Mouse (Mus musculus): ENCODE data around the gene Tnni1. TPM values are rescaled to one million over a fixed set of nuclear protein-coding genes. Genes with fewer than 3 reads are reported as not detected.

Tnni1 gene
- polyA plus RNA-seq, 1 experiment from 2014 or later, result 0.43 TPM

DNA sequence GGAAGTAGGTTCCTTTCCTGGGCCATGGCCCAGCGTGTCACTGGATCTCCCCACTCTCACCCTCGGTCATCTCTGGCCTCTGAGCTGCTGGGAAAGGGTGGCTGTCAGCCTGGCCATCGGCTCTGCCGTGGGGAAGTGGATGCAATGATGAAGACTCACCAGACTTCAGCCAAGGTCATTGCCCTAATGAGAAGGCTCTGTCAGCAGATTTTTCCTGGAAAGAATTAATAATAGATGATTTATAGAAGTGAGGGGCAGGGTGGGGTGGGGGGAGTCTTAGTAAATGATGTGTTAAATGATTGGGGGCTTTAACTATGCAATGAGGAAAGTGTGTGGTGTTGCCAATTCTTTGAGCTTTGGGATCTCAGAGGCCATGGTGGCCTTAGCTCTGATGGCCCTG lies 33.0 kb upstream of the Tnni1 start:
- Histone ChIP-seq H3K9ac (replicated peaks; ENCODE audit: low read length) (no peak overlapping the region), H3K4me2 (ENCODE audit: low read length) (no peak overlapping the region), H3K4me1 (ENCODE audit: control insufficient read depth, insufficient read depth, low read length) (no peaks in the 10 kb centered on the region), H3K27me3 (ENCODE audit: control insufficient read depth, insufficient read depth, low read length) (no peaks in the 10 kb centered on the region), H3K27ac (replicated peaks; ENCODE audit: low read depth, low read length) (no peak overlapping the region), H3K4me3 (replicated peaks; ENCODE audit: low read depth, low read length) (no peak overlapping the region), H3K9me3 (ENCODE audit: control insufficient read depth, low read length) (no peaks in the 10 kb centered on the region), H3K36me3 (ENCODE audit: control insufficient read depth, insufficient read depth, low read length) (no peaks in the 10 kb centered on the region)
- DNase-seq (no peak), ATAC-seq (ENCODE audit: low FRiP score, low TSS enrichment) (no peak)
- WGBS, result 88% methylated on average over 4 of the region's 4 CpGs

DNA sequence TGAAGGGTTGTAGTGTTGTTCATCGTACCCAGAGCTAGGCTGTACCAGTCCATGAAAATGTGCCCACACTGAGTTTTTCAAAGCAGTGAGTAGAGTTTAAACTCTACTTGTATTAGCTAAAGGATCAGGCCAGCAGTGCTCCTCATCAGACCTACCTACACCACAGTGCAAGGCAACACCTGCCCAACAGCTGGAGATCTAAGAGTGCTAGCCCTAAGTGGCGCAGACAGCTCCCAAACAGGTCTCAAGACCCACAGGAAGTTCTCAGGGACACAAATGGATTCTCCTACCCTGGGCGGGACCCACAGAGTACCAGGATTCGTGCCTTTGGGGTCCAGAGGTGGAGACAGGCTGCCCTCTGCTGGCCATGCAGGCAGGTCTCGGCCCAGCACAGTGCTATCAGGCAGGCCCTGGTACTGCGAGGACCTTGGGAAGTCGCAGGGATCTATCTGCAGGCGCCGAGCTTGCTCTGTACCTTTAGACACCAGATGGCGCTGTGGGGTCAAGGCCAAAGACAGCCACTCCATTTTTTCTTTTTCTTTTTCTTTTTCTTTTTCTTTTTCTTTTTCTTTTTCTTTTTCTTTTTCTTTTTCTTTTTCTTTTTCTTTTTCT lies 26.4 kb upstream of the Tnni1 start:
- no peaks in the 10 kb centered on the region for H3K36me3 ChIP-seq (ENCODE audit: control insufficient read depth, insufficient read depth, low read length)
- H3K4me2 ChIP-seq (ENCODE audit: low read length), result no peak overlapping the region
- DNase-seq (peak; percentile 96), ATAC-seq (ENCODE audit: low FRiP score, low TSS enrichment) (peak; percentile 96)
- no peaks in the 10 kb centered on the region for H3K4me1 ChIP-seq (ENCODE audit: control insufficient read depth, insufficient read depth, low read length)
- no peaks in the 10 kb centered on the region for H3K9me3 ChIP-seq (ENCODE audit: control insufficient read depth, low read length)
- H3K4me3 ChIP-seq (replicated peaks; ENCODE audit: low read depth, low read length), result no peak overlapping the region
- H3K27ac ChIP-seq (replicated peaks; ENCODE audit: low read depth, low read length), result no peak overlapping the region
- WGBS, result 13% methylated on average over 10 of the region's 10 CpGs
- H3K27me3 ChIP-seq (ENCODE audit: control insufficient read depth, insufficient read depth, low read length), result no peaks in the 10 kb centered on the region
- no peak overlapping the region for H3K9ac ChIP-seq (replicated peaks; ENCODE audit: low read length)

DNA sequence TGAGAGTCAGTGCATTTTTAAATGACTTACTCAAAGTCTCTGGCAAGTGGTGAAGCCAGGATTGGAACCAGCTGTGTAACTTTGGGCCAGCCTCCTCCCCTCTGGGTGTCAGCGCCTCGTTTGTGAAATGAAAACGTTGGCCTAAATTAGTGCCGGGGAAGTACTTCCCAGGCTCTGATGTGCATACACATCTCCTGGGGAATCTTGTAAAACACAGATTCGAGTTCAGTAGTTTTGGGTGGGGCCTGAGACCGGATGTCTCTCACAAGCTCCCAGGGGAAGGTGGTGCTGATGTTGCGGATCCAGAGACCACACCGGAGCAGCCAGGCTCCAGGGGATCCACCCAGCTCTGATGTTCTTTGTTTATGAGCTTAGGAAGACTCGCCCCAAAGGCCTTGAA lies 23.9 kb upstream of the Tnni1 start:
- Histone ChIP-seq H3K4me3 (replicated peaks; ENCODE audit: low read depth, low read length) (no peak overlapping the region), H3K4me2 (ENCODE audit: low read length) (no peak overlapping the region), H3K9ac (replicated peaks; ENCODE audit: low read length) (no peak overlapping the region), H3K9me3 (ENCODE audit: control insufficient read depth, low read length) (no peaks in the 10 kb centered on the region), H3K27ac (replicated peaks; ENCODE audit: low read depth, low read length) (no peak overlapping the region), H3K4me1 (ENCODE audit: control insufficient read depth, insufficient read depth, low read length) (no peaks in the 10 kb centered on the region), H3K27me3 (ENCODE audit: control insufficient read depth, insufficient read depth, low read length) (no peaks in the 10 kb centered on the region), H3K36me3 (ENCODE audit: control insufficient read depth, insufficient read depth, low read length) (no peaks in the 10 kb centered on the region)
- ATAC-seq (ENCODE audit: low FRiP score, low TSS enrichment) (no peak), DNase-seq (no peak)
- WGBS, result 73% methylated on average over 9 of the region's 9 CpGs

DNA sequence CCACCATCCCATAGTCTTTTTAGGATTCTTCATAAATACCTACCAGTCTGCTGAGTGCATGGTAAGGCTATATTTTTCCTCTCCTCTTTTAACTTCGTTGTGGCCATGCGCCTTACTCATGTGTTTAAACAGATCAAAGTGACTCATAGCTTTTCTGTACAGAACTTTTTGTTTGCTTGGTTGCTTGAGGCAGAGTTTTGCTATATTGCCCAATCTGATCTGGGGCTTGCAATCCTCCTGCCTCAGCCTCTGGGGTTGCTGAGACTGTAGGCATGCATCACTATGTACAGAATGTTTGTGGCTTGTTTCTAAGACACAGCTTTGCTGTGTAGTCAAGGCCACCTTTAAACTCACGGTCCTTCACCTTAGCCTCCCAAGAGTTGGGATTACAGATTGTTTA lies 23.3 kb upstream of the Tnni1 start:
- DNase-seq (no peak), ATAC-seq (ENCODE audit: low FRiP score, low TSS enrichment) (no peak)
- H3K4me3 ChIP-seq (replicated peaks; ENCODE audit: low read depth, low read length), result no peak overlapping the region
- no peaks in the 10 kb centered on the region for H3K4me1 ChIP-seq (ENCODE audit: control insufficient read depth, insufficient read depth, low read length)
- WGBS, result 89% methylated on average over 3 of the region's 3 CpGs
- H3K9ac ChIP-seq (replicated peaks; ENCODE audit: low read length), result no peak overlapping the region
- H3K27ac ChIP-seq (replicated peaks; ENCODE audit: low read depth, low read length), result no peak overlapping the region
- no peaks in the 10 kb centered on the region for H3K36me3 ChIP-seq (ENCODE audit: control insufficient read depth, insufficient read depth, low read length)
- no peaks in the 10 kb centered on the region for H3K9me3 ChIP-seq (ENCODE audit: control insufficient read depth, low read length)
- no peak overlapping the region for H3K4me2 ChIP-seq (ENCODE audit: low read length)
- no peaks in the 10 kb centered on the region for H3K27me3 ChIP-seq (ENCODE audit: control insufficient read depth, insufficient read depth, low read length)

DNA sequence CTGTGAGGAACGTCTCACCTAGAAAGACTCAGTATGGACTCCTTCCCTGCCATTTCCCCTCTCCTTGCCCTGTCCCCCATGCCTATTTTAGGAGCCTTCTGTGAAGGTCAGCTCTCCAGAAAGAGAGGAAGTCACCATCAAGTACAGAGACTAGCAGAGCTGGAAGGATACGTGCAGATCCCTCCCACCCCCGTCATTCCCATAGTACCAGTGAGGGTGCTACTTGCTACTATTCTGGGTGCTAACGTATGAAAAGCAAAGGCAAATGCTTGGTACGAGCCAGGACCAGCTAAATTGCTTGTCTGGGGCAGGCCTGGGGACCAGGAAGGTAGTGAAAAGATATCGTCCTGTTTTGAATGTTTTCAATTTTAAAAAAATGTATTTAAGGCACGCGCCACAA lies 21.9 kb upstream of the Tnni1 start:
- no peak for ATAC-seq (ENCODE audit: low FRiP score, low TSS enrichment)
- Histone ChIP-seq H3K9ac (replicated peaks; ENCODE audit: low read length) (no peak overlapping the region), H3K27ac (replicated peaks; ENCODE audit: low read depth, low read length) (no peak overlapping the region), H3K36me3 (ENCODE audit: control insufficient read depth, insufficient read depth, low read length) (no peaks in the 10 kb centered on the region), H3K4me1 (ENCODE audit: control insufficient read depth, insufficient read depth, low read length) (no peaks in the 10 kb centered on the region), H3K4me3 (replicated peaks; ENCODE audit: low read depth, low read length) (no peak overlapping the region), H3K27me3 (ENCODE audit: control insufficient read depth, insufficient read depth, low read length) (no peaks in the 10 kb centered on the region), H3K4me2 (ENCODE audit: low read length) (no peak overlapping the region), H3K9me3 (ENCODE audit: control insufficient read depth, low read length) (no peaks in the 10 kb centered on the region)
- WGBS, result 74% methylated on average over 8 of the region's 8 CpGs
- no peak for DNase-seq

DNA sequence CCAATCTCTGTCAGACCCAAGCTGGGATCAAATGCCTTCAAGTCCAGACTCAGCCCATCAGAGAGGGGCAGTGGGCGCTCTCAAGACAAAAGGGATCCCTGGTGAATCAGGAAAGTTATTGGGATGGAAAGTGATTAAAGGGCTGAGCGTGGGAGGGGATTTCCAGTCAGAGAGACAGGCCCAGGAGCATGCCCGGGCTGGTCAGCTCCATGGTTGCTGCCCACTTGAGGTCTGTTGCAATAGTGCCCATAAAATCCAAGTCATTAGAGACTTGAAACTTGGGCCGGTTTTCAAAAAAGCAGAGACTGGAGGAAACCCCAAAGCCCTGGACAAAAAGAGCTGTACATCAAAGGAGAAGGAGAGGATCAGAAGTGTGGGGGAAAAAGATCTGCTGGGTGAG lies 19.5 kb upstream of the Tnni1 start:
- no peak for DNase-seq
- H3K4me3 ChIP-seq (replicated peaks; ENCODE audit: low read depth, low read length), result no peak overlapping the region
- WGBS, result 36% methylated on average over 4 of the region's 4 CpGs
- H3K9ac ChIP-seq (replicated peaks; ENCODE audit: low read length), result no peak overlapping the region
- H3K27ac ChIP-seq (replicated peaks; ENCODE audit: low read depth, low read length), result no peak overlapping the region
- H3K27me3 ChIP-seq (ENCODE audit: control insufficient read depth, insufficient read depth, low read length), result no peaks in the 10 kb centered on the region
- no peak for ATAC-seq (ENCODE audit: low FRiP score, low TSS enrichment)
- H3K36me3 ChIP-seq (ENCODE audit: control insufficient read depth, insufficient read depth, low read length), result no peaks in the 10 kb centered on the region
- no peak overlapping the region for H3K4me2 ChIP-seq (ENCODE audit: low read length)
- no peaks in the 10 kb centered on the region for H3K4me1 ChIP-seq (ENCODE audit: control insufficient read depth, insufficient read depth, low read length)
- H3K9me3 ChIP-seq (ENCODE audit: control insufficient read depth, low read length), result no peaks in the 10 kb centered on the region

DNA sequence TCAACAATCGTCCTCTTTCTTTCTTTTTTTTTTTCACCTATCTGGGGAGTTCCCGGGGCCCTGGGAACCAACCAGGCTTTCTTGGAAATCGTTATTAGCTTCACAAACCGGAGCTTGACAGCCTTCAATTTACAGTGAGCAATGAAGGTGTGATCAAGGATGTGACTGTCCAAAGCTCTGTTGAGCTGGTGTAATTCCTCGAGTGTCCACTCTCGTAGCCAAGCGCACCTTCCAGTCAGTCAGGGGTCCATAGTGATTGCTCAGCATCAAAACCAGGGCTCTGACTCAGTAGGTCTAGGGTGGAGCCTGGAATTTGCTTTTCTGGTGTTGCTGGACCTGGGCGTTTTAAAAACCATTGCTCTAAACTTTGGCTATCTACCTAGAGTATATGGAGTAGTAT lies 19.0 kb upstream of the Tnni1 start:
- Histone ChIP-seq H3K9me3 (ENCODE audit: control insufficient read depth, low read length) (no peaks in the 10 kb centered on the region), H3K4me1 (ENCODE audit: control insufficient read depth, insufficient read depth, low read length) (no peaks in the 10 kb centered on the region), H3K4me3 (replicated peaks; ENCODE audit: low read depth, low read length) (no peak overlapping the region), H3K9ac (replicated peaks; ENCODE audit: low read length) (no peak overlapping the region), H3K27me3 (ENCODE audit: control insufficient read depth, insufficient read depth, low read length) (peaks cover 3% of the 10 kb centered on the region; the same call in 1 of the 2 replicates), H3K4me2 (ENCODE audit: low read length) (no peak overlapping the region), H3K36me3 (ENCODE audit: control insufficient read depth, insufficient read depth, low read length) (no peaks in the 10 kb centered on the region), H3K27ac (replicated peaks; ENCODE audit: low read depth, low read length) (no peak overlapping the region)
- DNase-seq (no peak), ATAC-seq (ENCODE audit: low FRiP score, low TSS enrichment) (no peak)
- WGBS, result 77% methylated on average over 8 of the region's 8 CpGs

DNA sequence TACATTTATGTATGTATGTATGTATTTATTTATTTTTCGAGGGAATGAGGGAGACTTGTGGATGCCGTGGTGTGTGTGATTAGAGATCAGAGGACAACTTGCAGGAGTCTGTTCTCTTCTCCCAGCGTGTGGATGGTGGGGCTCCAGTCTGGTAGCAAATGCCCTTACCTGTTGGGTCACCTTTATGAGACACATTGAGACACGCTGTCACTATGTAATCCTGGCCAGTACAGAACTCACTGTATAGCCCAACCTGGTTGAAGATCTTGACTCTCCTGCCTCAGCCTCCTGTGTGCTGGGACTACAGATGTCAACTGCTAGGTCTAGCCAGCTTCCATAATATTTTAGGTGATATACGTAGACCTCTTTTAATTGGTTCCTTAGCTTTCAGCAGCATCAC lies 17.5 kb upstream of the Tnni1 start:
- no peak for ATAC-seq (ENCODE audit: low FRiP score, low TSS enrichment)
- H3K4me3 ChIP-seq (replicated peaks; ENCODE audit: low read depth, low read length), result no peak overlapping the region
- no peak overlapping the region for H3K9ac ChIP-seq (replicated peaks; ENCODE audit: low read length)
- no peak overlapping the region for H3K27ac ChIP-seq (replicated peaks; ENCODE audit: low read depth, low read length)
- 95% methylated on average over 5 of the region's 5 CpGs for WGBS
- no peaks in the 10 kb centered on the region for H3K36me3 ChIP-seq (ENCODE audit: control insufficient read depth, insufficient read depth, low read length)
- no peak for DNase-seq
- peaks cover 5% of the 10 kb centered on the region; the same call in 1 of the 2 replicates for H3K27me3 ChIP-seq (ENCODE audit: control insufficient read depth, insufficient read depth, low read length)
- H3K4me2 ChIP-seq (ENCODE audit: low read length), result no peak overlapping the region
- peaks cover 4% of the 10 kb centered on the region for H3K4me1 ChIP-seq (ENCODE audit: control insufficient read depth, insufficient read depth, low read length)
- H3K9me3 ChIP-seq (ENCODE audit: control insufficient read depth, low read length), result no peaks in the 10 kb centered on the region

DNA sequence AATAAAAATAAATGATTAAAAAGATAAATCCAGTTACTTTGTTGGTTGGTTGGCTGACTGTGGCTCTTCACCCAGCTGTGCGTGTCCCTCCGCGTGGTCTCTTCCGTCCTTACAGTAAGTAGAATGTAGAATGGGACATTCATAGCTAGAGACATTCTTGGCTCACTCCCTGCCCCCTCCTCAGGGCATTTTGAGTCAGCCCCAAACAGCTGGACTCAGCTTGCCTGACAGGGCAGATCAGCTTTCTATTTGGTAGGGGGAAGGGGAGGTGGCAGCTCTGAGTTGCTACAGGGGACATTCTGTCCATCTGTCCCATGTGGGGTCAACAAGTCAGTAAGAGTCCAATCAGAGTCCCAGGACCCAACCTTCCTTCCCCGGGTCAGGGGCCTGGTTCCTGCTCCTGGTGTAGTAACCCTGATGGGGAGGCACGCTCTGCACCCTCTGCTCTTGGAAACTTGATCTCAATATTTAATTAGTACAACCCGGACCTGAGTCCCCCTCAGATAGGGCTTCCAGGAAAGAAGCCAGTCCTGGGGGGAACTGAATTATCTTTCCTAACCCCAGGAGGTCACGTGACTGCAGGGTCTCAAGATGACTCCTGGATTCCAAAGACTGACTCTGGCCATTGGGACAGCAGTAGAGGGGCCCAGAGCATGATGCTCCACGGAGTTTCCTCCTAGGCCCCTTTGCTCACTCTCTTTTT lies 15.6 kb upstream of the Tnni1 start:
- 83% methylated on average over 9 of the region's 9 CpGs for WGBS
- no peak overlapping the region for H3K27ac ChIP-seq (replicated peaks; ENCODE audit: low read depth, low read length)
- H3K36me3 ChIP-seq (ENCODE audit: control insufficient read depth, insufficient read depth, low read length), result no peaks in the 10 kb centered on the region
- ATAC-seq (ENCODE audit: low FRiP score, low TSS enrichment) (no peak), DNase-seq (no peak)
- no peak overlapping the region for H3K4me2 ChIP-seq (ENCODE audit: low read length)
- H3K9me3 ChIP-seq (ENCODE audit: control insufficient read depth, low read length), result no peaks in the 10 kb centered on the region
- H3K27me3 ChIP-seq (ENCODE audit: control insufficient read depth, insufficient read depth, low read length), result peaks cover 5% of the 10 kb centered on the region; the same call in 1 of the 2 replicates
- H3K4me3 ChIP-seq (replicated peaks; ENCODE audit: low read depth, low read length), result no peak overlapping the region
- H3K4me1 ChIP-seq (ENCODE audit: control insufficient read depth, insufficient read depth, low read length), result peaks cover 17% of the 10 kb centered on the region
- no peak overlapping the region for H3K9ac ChIP-seq (replicated peaks; ENCODE audit: low read length)
